Mouse (Mus musculus) gastrocnemius, adult 2 months (tissue): ENCODE results near the gene Rcsd1. TPM values are rescaled to one million over a fixed set of nuclear protein-coding genes. Genes with fewer than 3 reads are reported as not detected.
A peak's percentile ranks its signal among the peaks of the same experiment; 100 is the strongest.

ENCODE experiments used
- DNase-seq: peaks from one replicate; pipeline ENCODE4 v3.0.0; 2022
- H3K27ac ChIP-seq: fragments of 200-600 bp; 2 replicates; pipeline ENCODE4 v1.8.1; 2022; ENCODE audit warnings: mild to moderate bottlenecking
- H3K4me3 ChIP-seq: fragments of 200-600 bp; 2 replicates; pipeline ENCODE4 v1.8.1; 2022; ENCODE audit warnings: mild to moderate bottlenecking, moderate library complexity
- CTCF ChIP-seq: fragments of 200-600 bp; IDR thresholded peaks from 2 replicates; pipeline ENCODE4 v1.8.1; 2022; ENCODE audit warnings: antibody characterized with exemption, mild to moderate bottlenecking, moderate library complexity
- intact Hi-C: fragments of 180-260 bp; cut with DNase I; formaldehyde crosslinking; loops from one replicate; pipeline ENCODE4 v1.15.1; 2025
- microRNA-seq: library from miRNA; unstranded; fragments of <30 nt; microRNA quantifications from one replicate; pipeline ENCODE4 v1.2.0, GENCODE M21; 2021
- total RNA-seq, 2 experiments: library from RNA; stranded (reverse); gene quantifications; 2 replicates each; pipeline ENCODE4 v1.2.3; 2021

Gene Rcsd1
- total RNA-seq, 2 experiments from 2014 or later: 93.3 to 95.0 TPM

DNA sequence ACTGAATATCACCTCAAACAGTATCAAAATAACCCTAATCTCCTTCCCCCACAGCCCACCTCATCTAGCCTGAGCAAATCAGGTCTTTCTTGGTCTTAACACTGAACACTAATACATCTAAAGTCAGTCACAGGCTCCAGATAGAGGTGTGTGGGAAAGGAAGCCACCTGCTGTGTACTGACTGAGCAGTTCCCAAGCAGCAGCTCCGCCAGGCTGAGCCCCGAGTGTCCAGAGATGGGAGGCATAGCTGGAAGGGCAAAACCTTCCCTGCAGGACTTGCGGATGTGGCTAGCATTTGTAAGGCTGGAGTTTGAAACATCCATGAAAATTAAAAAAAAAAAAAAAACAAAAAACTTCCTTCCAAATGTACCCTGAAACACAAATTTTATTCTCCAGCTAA is 104.4 kb downstream of the Rcsd1 start:
- no peak for DNase-seq
- no peak for TF ChIP-seq CTCF
- intact Hi-C loops: no loop called here
- Histone ChIP-seq H3K27ac (no peak overlapping the region), H3K4me3 (no peak overlapping the region)

DNA sequence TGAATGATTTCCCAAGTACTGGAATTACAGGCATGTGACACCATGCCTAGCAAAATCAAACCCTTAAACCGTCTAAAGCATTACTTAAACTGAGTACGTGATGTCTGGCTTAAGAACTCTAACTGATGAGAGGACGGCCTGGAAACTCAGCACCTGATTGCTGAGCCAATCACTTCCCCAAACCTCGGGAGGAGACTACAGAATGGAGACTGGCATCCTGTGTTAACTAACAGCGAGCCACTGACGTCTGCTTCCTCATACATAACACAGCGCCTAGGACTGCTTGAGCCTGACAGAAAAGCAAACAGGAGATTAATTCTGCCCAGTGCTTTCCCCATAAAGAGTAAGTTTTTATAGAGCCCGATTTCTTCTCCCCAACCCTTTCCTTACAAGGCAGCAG is 105.4 kb downstream of the Rcsd1 start:
- intact Hi-C loops: no loop called here
- peak overlapping the region; percentile 48 for H3K27ac ChIP-seq

DNA sequence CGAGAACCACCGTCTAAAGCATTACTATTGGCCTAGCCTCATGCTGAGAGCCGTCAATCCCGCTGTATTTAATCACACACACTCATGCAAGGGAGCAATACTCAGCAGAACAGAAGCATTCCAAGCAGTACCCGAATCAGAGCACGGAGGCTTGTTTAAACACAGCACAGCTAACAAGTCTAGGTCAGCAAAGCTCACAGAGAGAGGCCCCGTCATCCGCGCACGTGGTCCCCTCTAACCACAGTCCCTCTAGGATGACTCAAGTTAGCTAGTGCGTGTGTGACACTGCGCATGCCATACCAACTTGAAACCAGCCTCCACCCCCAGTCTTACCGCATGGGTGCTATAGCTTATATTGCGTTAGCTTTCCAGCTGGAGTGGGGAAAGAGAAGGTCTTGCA is 106.3 kb downstream of the Rcsd1 start:
- H3K27ac ChIP-seq: no peak overlapping the region; the same call in 1 of the 2 replicates
- no peak for DNase-seq
- TF ChIP-seq CTCF: no peak
- H3K4me3 ChIP-seq: no peak overlapping the region
- intact Hi-C loops: no loop called here

More for the DNA sequence above, 105.4 kb downstream of the Rcsd1 start:
- no peak for DNase-seq
- no peak for TF ChIP-seq CTCF
- no peak overlapping the region for H3K4me3 ChIP-seq

DNA sequence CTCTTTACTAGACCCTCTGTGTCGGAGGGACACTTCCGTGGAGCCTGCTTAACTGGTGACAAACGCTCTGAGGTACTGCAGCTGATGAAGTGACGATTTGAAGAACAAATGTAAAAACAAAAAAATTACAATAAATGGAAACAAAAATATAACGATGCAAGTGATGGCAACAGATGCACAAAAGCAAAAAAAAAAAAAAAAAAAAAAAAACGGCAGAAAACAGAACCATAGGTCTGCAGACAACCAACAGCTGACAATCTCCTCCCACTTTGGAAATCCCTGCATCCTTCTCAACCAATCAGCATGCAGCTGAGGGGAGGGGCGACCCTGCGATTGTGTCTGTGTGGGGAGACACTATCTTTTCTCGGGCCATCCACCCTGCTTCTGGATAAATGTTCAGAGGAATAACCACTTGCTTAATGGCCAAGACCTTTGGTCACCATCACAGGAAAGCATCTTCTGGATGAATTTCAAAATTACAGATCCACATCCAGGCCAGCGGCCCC is 107.7 kb downstream of the Rcsd1 start:
- no peak for DNase-seq
- Histone ChIP-seq H3K27ac (no peak overlapping the region), H3K4me3 (no peak overlapping the region)
- intact Hi-C loops: no loop called here
- no peak for TF ChIP-seq CTCF

Small RNAs within 50 kb of the gene (microRNA-seq; reads per million reads assigned to microRNA genes)
- not detected for gene Gm44458

Other genes with a start within 250 kb of the Rcsd1 start
- 100 to 1,000 TPM; 276 to 287 TPM for gene Dcaf6, start 249.3 kb downstream of the Rcsd1 start, total RNA-seq
- gene Mpc2, start 249.1 kb downstream of the Rcsd1 start, total RNA-seq: 100 to 1,000 TPM; 302 to 421 TPM
- not detected for gene Adcy10, start 224.6 kb downstream of the Rcsd1 start, total RNA-seq
- gene Mpzl1, start 75.2 kb downstream of the Rcsd1 start, total RNA-seq: 1 to 10 TPM; 7.0 to 8.7 TPM
- 10 to 100 TPM; 46.2 to 67.4 TPM for gene Creg1, start 54.0 kb upstream of the Rcsd1 start, total RNA-seq
- gene Cd247, start 78.9 kb upstream of the Rcsd1 start, total RNA-seq: under 1 TPM; 0.17 to 0.38 TPM